In the genomic region with DNA sequence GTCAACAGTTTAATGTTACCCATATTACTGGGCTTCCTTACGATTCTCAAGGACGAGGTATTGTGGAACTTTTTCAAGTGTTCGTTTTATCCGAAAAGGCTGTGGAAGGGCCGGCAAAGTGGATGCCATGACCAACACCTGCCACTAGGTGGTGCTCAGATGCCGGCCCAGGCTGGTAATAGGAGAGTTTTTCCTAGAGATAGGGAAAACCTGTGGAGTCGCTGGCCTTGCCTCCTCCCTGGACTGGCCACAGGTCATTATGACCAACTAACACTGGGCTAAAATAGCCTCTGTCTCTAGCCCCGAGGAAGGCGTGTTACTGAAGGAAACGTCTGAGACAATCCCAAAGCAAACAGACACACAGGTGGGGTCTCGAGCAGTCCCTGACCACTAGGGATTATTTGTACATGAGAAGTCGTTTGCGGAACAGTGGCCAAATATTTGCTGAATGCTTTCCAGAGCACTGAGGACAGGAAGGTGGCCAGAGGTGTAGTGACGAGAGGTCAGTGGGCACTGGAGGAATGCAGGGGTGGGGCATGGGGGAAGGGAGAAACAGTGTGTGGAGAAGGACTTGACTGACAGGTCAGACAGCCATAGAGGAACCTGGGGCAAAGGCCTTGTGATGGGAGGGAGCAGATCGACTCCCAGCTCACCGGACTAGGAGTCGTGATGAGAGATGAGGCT, we compare ENCODE assay signal across 1 mouse cellular context.
TF ChIP-seq lines count a peak whose summit lies in the region.

No protein-coding gene starts in this region.

TF ChIP-seq in CH12.LX, 34 proteins besides CTCF, POLR2A, EP300 and RAD21 (continued from another document):
- TF ChIP-seq HCFC1 (IDR thresholded peaks at IDR 0.05; ENCODE audit: low read depth, low read length) = no peak
- 0 out of 2 replicates have a peak, but pooled peaks have one; percentile 29 for TF ChIP-seq NELFE (IDR thresholded peaks at IDR 0.05; ENCODE audit: low read depth, low read length)
- no peak for TF ChIP-seq CHD1 (IDR thresholded peaks at IDR 0.05; ENCODE audit: low read depth, low read length)
- TF ChIP-seq CHD2 (IDR thresholded peaks at IDR 0.05; ENCODE audit: low read length) = peak; percentile 90
- TF ChIP-seq IRF4 (IDR thresholded peaks at IDR 0.05; ENCODE audit: low read depth, low read length) = 0 out of 2 replicates have a peak, but pooled peaks have one; percentile 5
